Mouse (Mus musculus) olfactory bulb, adult 2 months (tissue): Measurements from ENCODE around the gene 5031410I06Rik. TPM values are rescaled to one million over a fixed set of nuclear protein-coding genes. Genes with fewer than 3 reads are reported as not detected.
"Not testable (repeated sequence)": the region's sequence is repeated elsewhere in the genome, so short reads cannot be mapped to it uniquely, and the experiment has no call there.

Experiments
- H3K27ac ChIP-seq: fragments of 200-500 bp; 2 replicates; pipeline ENCODE4 v1.5.1; 2012; ENCODE audit warnings: low read depth, low read length; ENCODE audit not compliant: insufficient read depth
- H3K4me1 ChIP-seq: fragments of 200-500 bp; 2 replicates; pipeline ENCODE4 v1.6.1; 2012; ENCODE audit warnings: low read length; ENCODE audit not compliant: control insufficient read depth, insufficient read depth
- H3K4me3 ChIP-seq: fragments of 200-500 bp; 2 replicates; pipeline ENCODE4 v1.5.1; 2012; ENCODE audit warnings: mild to moderate bottlenecking, low read depth, low read length, moderate library complexity; ENCODE audit not compliant: insufficient read depth
- CTCF ChIP-seq: fragments of 200-500 bp; IDR thresholded peaks from 2 replicates; pipeline ENCODE4 v1.5.1; 2012; ENCODE audit warnings: low read depth, mild to moderate bottlenecking, low read length, moderate library complexity; ENCODE audit not compliant: insufficient read depth
- POLR2A ChIP-seq: fragments of 200-500 bp; IDR thresholded peaks from 2 replicates; pipeline ENCODE4 v1.6.1; 2012; ENCODE audit warnings: mild to moderate bottlenecking, low read depth, low read length, moderate library complexity; ENCODE audit not compliant: insufficient read depth
- WGBS: fragments of 180-500 bp; shearing (Covaris S2); methylation state at CpG from one replicate; pipeline ENCODE4 v1.1.7; 2018; 5-methylcytosine and 5-hydroxymethylcytosine counted together
- polyA plus RNA-seq: library from polyadenylated mRNA; stranded (reverse); fragments of >200 nt; gene quantifications from 2 replicates; pipeline ENCODE4 v1.2.4, GENCODE M21; 2012; ENCODE audit warnings: low replicate concordance; ENCODE audit not compliant: missing spikeins, insufficient read depth, insufficient read length

Gene 5031410I06Rik
- not detected in 2 replicates for polyA plus RNA-seq

DNA sequence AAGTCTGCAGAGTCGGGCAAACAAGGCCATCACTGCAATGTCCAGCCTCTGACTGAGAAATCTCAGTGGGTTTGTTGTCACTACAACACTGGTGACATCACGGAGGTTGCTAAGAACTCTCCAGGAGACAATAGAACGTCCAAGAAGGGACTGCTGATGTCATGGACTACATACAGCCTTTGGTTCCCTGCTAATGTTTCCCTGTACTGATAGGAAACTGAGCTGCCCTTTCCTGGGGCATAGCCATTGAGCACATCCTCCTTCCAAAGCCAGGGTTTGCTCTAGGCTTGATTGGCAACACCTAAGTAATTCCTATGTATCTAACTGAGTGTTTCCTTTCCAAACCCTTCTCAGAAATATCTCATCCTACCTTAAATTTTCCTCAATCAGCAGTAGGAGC lies at the start of gene 5031410I06Rik:
Gene 5031410I06Rik (minus strand): TSS at position 101 of the 400 bp plus-strand sequence.
- WGBS: no CpG with 5 or more reads among the region's 3 CpGs

DNA sequence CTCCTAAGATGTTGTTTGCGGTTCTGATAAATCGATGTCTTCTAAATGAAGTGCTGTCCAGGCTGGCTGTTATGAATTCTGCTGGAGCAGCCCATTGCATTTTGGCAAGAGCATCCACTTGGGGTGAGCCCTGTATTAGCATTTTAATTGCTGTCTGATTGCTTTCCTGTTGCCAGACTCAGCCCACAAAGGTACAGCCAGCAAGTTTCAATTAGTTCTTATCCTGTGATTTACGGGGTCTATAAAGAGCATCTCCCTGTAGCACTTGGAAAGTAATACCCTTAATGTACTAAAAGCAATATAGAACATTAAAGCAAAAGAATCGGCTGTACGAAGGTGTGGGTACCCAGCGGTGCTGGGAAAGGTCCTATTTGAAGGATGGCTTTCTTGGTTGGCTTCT lies 37.7 kb upstream of the 5031410I06Rik start:
- Histone ChIP-seq H3K4me1 (no peaks in the 10 kb centered on the region), H3K4me3 (no peak overlapping the region), H3K27ac (no peak overlapping the region)
- WGBS: 72% methylated on average over 6 of the region's 6 CpGs
- TF ChIP-seq CTCF: no peak
- no peak for TF ChIP-seq POLR2A

More for the DNA sequence above, at the start of gene 5031410I06Rik:
- not testable (repeated sequence) for H3K4me1 ChIP-seq, H3K27ac ChIP-seq, H3K4me3 ChIP-seq

DNA sequence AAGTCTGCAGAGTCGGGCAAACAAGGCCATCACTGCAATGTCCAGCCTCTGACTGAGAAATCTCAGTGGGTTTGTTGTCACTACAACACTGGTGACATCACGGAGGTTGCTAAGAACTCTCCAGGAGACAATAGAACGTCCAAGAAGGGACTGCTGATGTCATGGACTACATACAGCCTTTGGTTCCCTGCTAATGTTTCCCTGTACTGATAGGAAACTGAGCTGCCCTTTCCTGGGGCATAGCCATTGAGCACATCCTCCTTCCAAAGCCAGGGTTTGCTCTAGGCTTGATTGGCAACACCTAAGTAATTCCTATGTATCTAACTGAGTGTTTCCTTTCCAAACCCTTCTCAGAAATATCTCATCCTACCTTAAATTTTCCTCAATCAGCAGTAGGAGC lies 16.2 kb upstream of the 5031410I06Rik start, which contains the start of gene Gm10220:
Gene Gm10220 (minus strand): TSS at position 101 of the 400 bp plus-strand sequence.
- no CpG with 5 or more reads among the region's 3 CpGs for WGBS
- H3K4me1 ChIP-seq, H3K4me3 ChIP-seq, H3K27ac ChIP-seq: not testable (repeated sequence)

DNA sequence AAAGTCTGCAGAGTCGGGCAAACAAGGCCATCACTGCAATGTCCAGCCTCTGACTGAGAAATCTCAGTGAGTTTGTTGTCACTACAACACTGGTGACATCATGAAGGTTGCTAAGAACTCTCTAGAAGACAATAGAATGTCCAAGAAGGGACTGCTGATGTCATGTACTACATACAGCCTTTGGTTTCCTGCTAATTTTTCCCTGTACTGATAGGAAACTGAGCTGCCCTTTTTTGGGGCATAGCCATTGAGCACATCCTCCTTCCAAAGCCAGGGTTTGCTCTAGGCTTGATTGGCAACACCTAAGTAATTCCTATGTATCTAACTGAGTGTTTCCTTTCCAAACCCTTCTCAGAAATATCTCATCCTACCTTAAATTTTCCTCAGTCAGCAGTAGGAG lies 16.0 kb downstream of the 5031410I06Rik start, which contains the start of gene Gm10471:
Gene Gm10471 (minus strand): TSS at position 101 of the 400 bp plus-strand sequence.
- not testable (repeated sequence) for H3K4me3 ChIP-seq, H3K27ac ChIP-seq, H3K4me1 ChIP-seq
- WGBS: 71% methylated on average over 1 of the region's 1 CpGs

DNA sequence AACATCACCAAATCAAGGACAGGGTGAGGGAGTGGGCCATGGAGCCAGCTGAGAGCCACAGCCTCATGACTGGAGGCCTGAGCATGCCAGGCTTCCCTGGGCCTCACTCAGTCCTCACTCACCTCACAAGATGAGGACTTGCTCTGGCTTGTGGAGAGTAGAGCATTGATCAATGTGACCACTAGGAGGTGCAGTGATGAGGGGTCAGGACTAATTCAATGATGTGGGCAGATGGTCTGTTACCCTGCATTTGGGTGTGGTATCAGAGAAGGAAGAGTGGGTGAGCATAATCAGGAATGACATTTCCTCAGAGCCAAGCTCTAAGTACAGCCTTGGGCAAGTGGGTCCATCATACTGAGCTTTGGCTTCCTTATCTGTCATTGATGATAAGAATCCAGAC lies 26.1 kb downstream of the 5031410I06Rik start:
- not testable (repeated sequence) for H3K4me1 ChIP-seq, H3K4me3 ChIP-seq, H3K27ac ChIP-seq

DNA sequence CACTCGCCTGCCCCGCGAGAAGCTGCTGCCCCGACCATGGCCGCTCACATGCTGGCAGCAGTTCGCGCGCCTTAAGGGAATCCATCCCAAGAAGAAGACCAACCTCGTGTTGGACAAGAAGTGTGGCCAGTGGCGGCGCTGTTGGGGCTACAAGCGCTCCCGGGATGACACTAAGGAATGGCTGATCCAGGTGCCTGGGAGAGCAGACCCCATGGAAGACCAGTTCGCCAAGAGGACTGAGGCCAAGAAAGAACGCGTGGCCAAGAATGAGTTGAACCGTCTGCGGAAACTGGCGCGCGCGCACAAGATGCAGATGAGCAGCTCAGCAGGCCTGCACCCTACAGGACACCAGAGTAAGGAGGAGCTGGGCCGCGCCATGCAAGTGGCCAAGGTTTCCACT lies 34.4 kb downstream of the 5031410I06Rik start:
- H3K27ac ChIP-seq: no peak overlapping the region
- H3K4me1 ChIP-seq: no peaks in the 10 kb centered on the region
- TF ChIP-seq POLR2A: no peak
- no peak for TF ChIP-seq CTCF
- no peak overlapping the region for H3K4me3 ChIP-seq
- 91% methylated on average over 24 of the region's 24 CpGs for WGBS

DNA sequence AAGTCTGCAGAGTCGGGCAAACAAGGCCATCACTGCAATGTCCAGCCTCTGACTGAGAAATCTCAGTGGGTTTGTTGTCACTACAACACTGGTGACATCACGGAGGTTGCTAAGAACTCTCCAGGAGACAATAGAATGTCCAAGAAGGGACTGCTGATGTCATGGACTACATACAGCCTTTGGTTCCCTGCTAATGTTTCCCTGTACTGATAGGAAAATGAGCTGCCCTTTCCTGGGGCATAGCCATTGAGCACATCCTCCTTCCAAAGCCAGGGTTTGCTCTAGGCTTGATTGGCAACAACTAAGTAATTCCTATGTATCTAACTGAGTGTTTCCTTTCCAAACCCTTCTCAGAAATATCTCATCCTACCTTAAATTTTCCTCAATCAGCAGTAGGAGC lies 46.7 kb downstream of the 5031410I06Rik start, which contains the start of gene Gm7347:
Gene Gm7347 (minus strand): TSS at position 101 of the 400 bp plus-strand sequence.
- not testable (repeated sequence) for H3K27ac ChIP-seq, H3K4me3 ChIP-seq, H3K4me1 ChIP-seq
- no CpG with 5 or more reads among the region's 2 CpGs for WGBS

Other genes starting within 250 kb of the 5031410I06Rik start
- not detected in 2 replicates for gene Gm21663, start 163.0 kb downstream of the 5031410I06Rik start, polyA plus RNA-seq
- not detected in 2 replicates for gene Gm21671, start 150.9 kb downstream of the 5031410I06Rik start, polyA plus RNA-seq
- gene Gm21680, start 132.7 kb downstream of the 5031410I06Rik start, polyA plus RNA-seq: not detected in 2 replicates
- not detected in 2 replicates for gene Gm21698, start 116.7 kb downstream of the 5031410I06Rik start, polyA plus RNA-seq
- not detected in 2 replicates for gene Gm1979, start 100.6 kb downstream of the 5031410I06Rik start, polyA plus RNA-seq
- not detected in 2 replicates for gene Gm5862, start 82.4 kb downstream of the 5031410I06Rik start, polyA plus RNA-seq
- gene Speer4a, start 65.8 kb downstream of the 5031410I06Rik start, polyA plus RNA-seq: not detected in 2 replicates
- not detected in 2 replicates for gene Gm7347, start 46.8 kb downstream of the 5031410I06Rik start, polyA plus RNA-seq
- gene Gm10471, start 16.1 kb downstream of the 5031410I06Rik start, polyA plus RNA-seq: not detected in 2 replicates
- gene Gm10220, start 16.1 kb upstream of the 5031410I06Rik start, polyA plus RNA-seq: not detected in 2 replicates
- gene Gm7361, start 152.3 kb upstream of the 5031410I06Rik start, polyA plus RNA-seq: not detected in 2 replicates